Mouse (Mus musculus) CD4-positive, CD25-positive, alpha-beta regulatory T cell, adult 2 months (primary cell): ENCODE results near the gene Cpt1a.

Experiments
- DNase-seq: peaks from one replicate; pipeline ENCODE4 v3.0.0-alpha.2; 2012; ENCODE audit warnings: low read depth, low spot score

Cpt1a gene

DNA sequence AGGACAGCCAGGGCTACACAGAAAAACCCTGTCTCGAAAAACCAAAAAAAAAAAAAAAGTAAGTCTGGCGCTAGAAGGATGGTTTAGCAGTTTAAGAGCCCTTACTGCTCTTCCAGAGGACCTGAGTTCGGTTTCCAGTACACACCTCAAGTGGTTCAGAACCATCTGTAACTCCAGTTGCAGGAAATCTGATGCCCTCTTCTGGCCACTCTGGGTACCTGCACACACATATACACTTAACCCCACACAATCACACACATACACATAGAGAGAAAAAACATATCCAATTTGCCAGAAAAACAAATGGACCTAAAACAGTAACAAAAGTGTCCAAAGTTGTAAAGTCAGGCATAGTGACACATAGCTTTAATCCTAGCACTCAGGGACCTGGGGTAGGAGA is 43.0 kb downstream of the Cpt1a start:
- DNase-seq = peak; percentile 21

DNA sequence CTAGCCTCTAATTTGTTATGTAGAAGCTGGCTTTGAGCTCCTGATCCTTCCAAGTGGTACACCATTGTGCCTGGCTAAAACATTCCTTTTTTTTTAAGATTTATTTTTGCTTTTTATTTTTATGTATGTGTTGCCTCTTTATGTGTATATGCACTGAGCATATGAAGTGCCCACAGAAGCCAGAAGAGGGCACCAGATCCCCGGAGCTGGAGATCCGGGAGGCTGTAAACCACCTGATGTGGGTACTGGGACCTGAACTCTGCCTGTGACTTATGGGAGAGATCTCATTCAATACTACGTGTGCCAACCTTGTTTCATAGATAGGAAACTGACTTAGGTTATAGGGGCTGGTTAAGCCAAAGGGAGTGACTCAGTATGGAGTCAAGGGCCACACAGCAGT is 46.1 kb downstream of the Cpt1a start:
- DNase-seq = no peak

DNA sequence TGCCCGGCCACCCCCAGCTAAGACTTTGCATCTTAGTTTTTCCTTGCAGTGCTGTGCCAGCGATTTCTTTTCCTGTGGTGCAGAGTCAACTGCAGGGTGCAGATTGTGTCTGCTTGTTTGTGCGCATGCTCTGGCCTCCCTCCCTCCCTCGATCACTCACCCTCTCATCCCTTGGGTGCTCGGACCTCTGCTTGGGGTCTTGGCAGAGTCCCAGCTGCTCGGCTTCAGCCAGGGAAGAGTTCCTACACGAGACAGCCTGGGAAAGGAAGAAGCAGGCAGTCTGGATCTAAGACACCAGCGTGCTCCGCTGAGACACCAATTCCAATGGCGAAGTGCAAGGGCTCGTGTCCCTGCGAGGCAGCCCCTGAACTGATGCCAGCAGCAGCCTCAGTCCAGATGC is 51.2 kb downstream of the Cpt1a start:
- DNase-seq = no peak

DNA sequence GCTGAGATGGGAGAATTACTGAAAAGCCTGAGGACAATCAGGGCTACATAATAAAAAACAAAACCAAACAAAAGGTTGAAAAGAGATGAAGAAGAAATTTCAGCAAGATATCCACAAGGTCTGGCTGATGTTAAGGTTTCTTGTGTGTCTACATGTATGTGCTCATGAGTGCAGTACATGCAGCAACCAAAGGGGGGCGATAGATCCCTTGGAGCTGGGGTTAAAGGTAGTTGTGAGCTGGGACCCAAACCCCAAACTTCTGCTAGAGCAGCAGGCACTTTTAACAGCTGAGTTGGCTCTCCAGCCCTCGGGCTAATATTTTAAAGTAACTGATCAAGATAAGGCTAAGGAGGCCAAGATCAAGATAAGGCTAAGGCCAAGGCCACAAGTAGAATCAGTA is 51.9 kb downstream of the Cpt1a start:
- DNase-seq = peak; percentile 42

DNA sequence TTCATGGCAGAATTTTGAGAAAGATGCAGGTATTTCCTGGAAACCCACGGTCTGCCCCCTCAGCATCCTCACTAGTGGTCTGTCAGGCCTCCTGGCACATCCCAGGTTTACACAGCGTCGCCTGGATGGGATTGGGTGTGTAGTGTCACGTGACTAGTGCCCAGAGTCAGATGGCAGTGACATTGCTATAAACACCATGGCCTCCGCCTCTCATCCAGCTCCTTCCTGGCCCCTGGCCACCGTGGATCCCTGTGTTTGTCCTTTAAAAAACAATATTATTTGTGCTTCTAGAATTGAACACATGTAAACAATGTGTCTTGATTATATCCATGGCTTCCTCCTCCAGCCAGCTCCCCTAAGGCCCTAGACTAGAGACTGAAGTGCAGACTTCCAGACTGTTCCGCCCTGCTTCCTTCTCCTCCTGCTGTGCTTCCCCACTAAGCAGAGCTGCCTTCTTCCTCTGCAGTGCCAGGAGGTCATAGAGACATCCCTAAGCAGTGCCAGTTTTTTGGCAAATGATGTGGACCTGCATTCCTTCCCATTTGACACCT is 53.9 kb downstream of the Cpt1a start:
- DNase-seq = no peak

DNA sequence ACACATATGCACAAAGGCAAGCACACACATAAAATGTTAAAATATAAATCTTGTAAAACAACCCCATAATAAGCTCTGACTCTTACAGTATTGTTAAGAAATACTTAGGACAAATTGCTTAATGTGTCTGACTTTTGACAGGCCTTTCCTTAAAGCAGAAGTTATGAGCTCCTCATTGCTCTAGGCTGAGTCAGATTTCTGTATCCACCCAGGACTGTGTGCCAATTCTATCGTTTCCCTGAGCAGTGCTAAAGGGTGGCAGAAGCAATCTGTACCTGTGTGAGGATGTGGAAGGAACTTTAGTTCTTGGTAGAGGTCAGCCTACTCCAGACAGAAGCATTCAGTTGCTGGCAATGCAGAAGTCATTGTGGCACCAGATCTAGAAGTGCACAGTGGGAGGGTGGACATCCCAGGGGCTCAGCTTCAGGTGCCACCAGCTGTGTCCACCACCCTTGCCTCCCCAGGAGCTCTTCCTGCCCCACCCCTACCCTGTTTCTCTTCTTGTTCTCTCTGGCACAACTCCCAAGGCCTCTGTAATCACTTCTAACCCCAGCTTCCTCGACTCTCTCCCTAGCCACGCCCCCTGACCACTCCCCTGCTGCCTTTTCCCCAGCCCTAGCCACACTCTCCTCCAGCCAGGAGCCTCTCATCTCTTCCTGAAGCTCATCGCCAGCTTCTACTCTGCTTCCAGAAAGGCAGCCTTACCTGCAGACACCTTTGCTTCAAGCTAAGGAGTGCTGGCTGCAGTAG is 55.0 kb downstream of the Cpt1a start:
- no peak for DNase-seq

DNA sequence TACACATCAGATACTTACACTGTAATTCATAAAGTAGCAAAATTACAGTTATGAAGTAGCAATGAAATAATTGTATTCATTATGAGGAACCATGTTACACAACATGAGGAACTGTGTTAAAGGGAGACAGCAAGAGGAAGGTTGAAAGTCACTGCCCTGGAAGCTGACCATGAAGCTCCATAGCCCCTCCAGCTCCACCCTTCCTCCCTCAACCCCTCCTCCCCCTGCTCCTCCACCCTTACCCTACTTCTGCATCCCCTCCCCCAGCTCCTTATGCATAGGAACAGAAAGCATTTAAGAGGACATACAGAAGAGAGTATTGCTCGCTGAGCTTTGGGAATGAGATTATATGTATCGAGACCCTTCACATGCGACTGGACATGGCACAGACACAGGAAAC is 56.5 kb downstream of the Cpt1a start:
- DNase-seq = no peak

DNA sequence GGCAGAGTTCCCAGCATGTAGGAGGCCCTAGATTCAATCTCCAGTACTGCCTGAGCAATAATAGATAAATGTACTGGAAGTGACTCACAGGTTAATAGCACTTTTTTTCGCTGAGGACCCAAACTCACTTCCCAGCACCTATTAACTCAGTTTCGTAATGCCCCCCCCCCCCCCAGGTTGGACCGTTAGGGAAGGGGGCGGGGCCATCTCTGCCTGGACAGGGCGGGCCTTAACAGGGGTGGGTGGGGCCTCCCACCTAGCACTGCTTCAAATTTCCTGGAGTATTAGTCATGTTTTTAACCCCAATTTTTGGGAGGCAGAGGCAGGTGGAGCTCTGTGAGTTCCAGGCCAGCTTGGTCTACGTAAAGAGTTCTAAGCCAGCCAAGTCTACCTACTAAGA is 65.9 kb downstream of the Cpt1a start:
- peak; percentile 35 for DNase-seq

DNA sequence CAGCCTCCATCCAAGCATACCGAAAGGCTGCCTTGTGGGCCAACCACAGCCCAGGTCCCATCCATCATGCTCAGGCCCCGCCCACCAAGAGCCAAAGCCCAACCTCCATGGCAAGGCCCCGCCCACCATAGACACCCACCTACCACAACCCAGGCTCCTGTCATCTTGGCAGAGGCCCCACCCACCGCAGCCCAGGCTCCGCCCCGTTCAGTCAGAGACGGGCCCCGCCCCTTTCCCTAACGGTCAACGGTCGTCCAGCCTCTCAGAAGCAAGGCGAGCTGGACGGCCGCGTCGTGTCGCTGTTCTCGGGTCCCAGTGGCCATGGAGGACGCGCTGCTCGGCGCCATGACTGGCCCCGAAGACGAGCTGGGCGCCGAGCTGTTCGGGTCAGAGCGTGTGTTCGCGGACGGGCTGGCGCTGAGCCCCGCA is 66.5 kb downstream of the Cpt1a start, which contains the start of gene Tesmin:
Gene Tesmin (plus strand): TSS at position 229 of the 429 bp plus-strand sequence.
- peak; percentile 93 for DNase-seq

DNA sequence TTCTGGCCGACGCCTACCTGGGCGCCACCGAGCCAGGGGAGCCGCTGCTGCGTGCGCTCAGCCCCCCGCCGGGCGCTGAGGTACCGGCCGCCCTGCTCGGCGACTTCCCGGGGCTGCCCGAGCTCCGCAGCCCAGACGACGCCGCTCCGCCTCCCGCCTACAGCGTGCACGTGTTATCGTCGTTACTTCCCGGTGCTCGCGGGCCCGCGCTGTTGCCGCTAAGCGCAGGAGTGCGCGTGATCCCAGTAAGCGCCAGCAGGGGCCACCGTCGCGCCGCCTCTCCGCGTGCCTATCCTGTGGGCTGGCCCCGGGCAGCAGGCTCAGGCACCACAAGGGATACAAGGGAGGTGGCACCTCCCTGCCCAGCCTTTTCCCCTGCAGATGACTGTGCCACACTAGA is 67.0 kb downstream of the Cpt1a start:
- DNase-seq = peak; percentile 95

DNA sequence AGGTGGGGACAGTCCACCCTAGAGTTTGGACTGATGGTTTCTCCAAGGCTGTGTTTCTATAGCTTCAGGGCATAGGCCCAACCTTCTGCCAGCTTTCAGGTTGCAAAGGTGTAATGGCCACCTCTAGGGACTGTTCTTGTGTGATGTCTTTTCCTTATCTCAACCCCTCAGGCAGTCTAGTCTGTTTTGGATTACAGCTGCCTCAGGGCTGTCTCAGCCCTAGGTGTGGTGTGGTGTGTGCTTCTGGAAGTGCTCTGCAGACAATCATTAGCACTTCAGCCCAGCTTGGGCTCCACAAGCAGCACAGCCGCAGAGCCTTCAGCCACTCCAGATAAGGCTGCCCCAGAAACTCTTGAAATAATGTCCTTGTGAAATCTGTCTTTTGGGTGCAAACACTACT is 70.2 kb downstream of the Cpt1a start:
- DNase-seq = no peak

DNA sequence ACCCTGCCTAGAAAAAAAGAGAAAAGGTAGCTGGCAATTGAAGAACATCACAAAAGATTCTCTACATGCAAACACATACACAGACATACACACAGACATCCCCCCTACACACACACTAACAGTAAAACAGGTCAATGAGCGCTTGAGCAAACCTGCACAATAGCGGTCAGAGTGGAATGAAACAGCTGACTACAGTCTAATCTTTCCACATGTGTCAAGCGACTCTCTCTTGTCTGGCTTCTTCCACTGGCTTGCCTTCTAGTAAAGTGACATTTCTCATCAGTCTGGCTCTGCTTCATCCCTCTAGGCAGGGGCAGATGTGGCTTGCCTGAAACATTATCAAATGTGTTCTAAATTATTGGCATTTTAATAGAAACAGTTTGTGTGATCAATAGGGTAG is 72.1 kb downstream of the Cpt1a start:
- DNase-seq = no peak

DNA sequence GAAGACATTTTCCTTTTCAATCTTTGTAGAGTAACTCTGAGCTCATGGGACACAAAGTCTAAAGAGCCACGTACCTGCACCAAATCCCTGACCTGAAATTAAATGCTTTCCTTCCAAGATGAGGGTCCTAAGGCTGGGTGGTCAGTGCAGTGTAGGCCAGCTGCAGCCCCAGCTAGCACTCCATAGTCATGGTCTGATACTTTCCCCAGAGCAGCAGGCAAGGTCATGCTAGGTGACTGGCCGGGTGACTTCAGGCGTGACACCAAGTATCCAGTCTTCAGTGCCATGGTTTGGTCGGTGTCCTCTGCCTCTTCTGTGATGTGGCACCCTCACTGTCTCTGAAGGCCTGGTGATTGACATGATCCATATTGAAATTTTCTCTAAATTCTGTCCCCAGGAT is 77.9 kb downstream of the Cpt1a start:
- no peak for DNase-seq

DNA sequence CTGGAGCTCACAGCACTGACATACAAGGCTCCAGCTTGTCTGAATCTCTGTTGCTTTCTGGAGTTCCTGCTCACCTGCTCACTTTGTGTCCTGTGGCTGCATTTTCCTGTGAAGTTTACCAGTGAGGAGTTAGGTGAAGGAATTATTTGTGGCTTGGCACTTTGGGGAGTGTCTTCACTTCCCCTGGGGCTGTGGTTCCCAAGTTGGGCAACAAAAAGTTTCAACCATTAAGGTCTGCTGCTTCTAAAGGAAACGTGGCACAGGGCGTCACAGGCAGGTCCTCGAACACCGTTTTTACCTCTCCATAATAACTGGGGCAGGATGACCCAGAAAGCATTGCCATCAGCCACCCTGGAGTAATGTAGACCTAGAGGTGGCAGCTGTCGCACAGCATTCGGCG is 79.4 kb downstream of the Cpt1a start:
- DNase-seq = no peak

DNA sequence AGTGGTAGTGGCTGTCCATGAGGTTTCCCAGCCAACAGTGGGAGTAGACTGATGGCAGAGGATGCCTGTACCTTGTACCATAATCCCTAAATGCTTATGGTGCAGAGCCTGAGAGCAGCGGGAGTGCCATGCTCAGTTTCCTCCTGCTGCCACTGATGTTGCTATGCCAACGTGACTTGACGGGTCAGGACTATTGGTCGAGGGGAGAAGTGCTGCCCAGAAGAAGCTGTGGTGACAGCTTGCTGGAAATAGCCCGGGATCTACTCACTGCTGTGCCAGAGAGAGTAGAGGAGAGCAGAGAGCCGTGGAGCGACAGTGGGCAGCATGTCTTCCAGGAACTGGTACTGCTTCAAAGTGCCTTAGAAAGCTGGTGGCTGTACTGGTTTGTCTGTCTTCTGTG is 79.8 kb downstream of the Cpt1a start:
- DNase-seq = no peak

DNA sequence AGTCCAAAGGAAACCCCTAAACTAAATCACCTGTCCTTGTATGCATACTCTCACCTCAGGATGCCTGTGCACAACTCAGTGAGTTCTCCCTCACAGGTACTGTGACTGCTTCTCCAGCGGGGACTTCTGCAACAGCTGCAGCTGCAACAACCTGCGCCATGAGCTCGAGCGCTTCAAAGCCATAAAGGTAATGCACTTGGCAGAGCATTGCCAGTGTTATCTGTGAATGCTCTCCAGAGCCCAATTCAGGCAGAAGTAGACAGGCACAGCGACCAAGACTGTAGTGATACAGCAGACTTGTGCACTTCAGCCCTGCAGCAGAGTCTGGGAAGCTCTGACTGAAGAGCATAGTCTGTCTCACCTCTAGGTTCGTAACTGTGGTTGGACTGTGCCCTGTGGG is 80.3 kb downstream of the Cpt1a start:
- no peak for DNase-seq

DNA sequence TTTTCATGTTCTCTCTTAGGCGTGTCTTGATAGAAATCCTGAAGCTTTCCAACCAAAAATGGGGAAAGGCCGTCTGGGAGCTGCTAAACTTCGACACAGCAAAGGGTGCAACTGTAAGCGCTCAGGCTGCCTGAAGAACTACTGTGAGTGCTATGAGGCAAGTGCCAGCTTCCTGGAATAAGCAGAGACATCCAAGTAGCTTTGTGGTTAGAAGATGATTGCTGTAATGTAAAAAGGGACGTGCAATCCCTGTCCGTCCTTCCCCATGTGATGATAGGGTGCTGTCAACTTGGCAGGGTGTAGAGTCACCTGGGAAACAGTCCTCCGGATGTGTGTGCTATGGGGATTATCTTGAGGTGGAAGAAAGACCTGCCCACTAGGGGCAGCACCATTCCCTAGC is 81.9 kb downstream of the Cpt1a start:
- no peak for DNase-seq

DNA sequence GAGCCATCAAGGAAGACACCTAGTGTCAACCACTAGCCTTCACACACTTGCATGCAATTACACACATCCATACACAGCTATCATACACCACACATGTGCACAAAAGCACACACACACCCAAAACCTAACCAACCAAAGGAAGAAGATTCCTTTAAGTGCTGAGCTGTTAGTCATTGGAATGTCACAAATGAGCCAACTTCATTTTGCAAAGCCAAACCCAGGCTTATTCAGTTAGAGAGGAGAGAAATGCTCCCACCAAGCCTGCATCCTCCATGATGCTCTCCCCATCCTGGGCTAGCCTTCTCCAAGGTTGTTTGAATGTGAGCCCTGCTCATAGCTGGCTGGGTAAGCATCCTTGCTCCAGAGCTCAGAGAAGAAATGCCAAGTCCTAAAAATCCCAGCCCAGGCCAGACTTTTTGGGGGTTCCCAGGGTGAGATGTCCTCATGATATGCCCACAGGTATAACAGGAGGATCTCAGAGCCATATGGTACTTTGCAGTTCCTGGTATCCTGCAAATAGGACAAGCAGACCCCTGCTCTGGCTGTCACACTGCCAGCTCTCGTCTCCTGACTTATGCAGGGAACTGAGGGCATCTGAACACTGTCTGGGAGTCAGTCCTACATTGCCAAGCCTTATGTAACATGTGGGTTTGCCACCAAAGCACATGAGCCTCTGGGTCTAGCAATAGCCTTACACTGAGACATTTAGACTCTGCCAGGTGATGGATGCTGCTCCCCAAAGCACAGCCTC is 83.6 kb downstream of the Cpt1a start:
- no peak for DNase-seq

DNA sequence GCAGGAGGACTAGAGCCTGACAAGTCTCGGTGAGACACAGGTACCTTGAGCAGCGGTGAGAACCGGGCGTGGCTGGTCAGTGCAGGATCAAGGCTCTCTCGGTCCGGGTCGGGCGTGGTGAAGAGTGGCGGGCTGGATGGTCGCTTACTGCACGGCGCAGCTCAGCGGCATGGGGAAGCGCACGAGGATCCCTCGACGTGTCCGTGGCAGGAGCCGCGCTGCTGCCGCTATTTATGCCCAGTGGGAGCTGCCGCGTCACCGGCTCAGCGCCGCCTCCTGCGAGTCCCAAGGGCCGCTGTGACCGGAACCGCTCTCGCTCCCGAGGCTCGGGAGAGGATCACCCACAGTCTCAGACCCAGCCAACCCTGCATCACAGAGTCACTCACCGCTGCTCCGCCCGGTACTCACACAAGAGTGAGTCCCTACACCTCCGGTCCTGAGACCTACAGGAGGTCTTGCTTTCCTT is 92.2 kb downstream of the Cpt1a start, which contains the start of gene Gal:
Gene Gal (minus strand): TSS at position 277 of the 466 bp plus-strand sequence.
- DNase-seq = no peak

DNA sequence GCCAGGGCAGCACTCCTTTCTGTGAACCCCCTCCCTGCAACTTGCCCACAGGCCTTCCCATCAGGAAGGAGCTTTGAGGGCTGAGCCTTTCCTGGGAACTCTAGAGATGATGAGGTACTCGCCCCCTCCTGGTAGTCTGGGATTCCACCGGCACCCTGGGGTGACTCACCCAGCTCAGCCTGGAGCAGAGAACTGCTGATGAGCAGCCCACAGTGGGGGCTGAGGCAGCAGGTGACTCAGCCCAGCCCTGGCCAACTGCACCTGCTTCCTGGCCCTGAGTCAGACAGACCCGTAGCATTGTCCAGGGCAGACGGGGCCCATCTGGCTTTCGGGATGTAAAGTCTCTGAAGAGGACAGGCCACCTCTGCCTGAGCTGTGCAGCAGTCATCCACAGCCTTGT is 97.1 kb downstream of the Cpt1a start:
- no peak for DNase-seq

DNA sequence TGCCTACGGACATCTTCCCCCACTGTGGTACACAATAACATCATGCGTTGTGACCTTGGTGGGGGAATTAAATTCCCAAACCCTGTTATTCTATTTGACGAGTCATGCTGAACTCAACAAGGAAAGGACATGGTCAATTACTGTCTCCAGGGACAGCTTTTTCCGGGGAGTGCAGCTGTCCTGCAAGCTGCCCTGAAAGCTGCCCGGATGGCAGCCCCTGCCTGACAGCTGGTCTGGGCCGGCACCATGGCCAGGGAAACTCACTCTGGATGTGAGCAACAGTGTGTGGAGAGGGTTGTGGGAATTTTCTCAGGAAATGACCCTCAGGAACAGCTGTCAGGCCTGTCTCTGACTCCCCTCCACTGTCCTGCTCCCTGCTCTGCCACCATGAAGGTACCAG is 100.4 kb downstream of the Cpt1a start:
- DNase-seq = no peak

DNA sequence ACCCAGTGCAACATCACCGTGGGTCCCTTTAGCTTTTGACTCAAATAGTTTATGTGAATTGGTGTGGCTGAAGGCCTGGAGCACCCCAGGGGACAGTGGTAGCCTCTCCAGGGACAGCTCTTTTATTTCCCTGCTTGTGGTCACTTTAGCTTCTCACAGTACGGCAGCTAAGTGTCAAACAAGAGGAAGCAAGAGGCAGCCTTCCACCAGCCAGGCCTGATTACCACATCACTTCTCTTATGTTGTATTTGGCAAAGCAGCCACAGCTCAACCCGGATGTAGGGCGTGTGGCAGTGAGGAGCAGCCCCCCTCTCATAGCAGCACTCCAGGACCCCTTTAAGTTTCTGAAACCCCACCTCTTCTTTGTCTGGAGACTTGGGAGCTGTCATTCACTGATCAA is 100.8 kb downstream of the Cpt1a start:
- no peak for DNase-seq

DNA sequence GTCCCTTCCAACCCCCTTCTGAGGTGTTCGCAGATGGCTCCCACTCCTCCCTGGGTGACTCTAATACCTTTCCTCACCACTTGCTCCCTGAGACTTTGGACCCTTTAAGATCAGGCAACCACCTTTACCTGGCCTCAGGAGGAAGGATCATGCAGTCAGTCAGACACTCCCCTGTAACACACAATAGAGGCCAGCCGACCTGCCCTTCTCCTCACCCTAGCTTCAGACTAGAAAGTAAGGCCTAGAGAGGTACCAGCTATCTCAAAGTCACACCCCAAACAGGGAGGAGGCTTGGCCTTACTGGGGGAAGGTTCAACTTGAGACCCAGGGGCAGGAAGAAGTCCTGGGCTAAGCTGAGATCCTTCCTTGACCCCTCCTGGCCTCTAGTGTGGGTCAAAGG is 102.1 kb downstream of the Cpt1a start:
- DNase-seq = no peak
